ENCODE assay signal across 22 mouse cellular contexts in genomic region chr12:56234571-56234970, GRCm38 (mm10).
DNase-seq lines count a peak whose midpoint lies in the region; ATAC-seq and TF ChIP-seq lines count a peak whose summit lies in the region.
"Had no signal": no experiment of that assay in that cellular context is flagged by ENCODE, and none has a peak within 500 bp of the region (broad histone marks: within the 10 kb centered on the region; RNA-seq: fewer than 3 reads in every experiment).

No protein-coding gene starts in this region.

- DNase-seq in forebrain, embryonic 14.5 days (ENCODE audit: low spot score), result peak; percentile 75
- DNase-seq in forebrain, postnatal 0 days, result peak; percentile 71
- DNase-seq in layer of hippocampus, adult 9-11 months, result peak; percentile 49
- DNase-seq in cerebellum, postnatal 14 days, result no peak
- no peak for DNase-seq in kidney, adult 11 months
- DNase-seq: adrenal gland, postnatal 10 days; cerebellum, adult 9-10 months; kidney, adult 9 months; kidney, postnatal 14 days; liver, embryonic 13.5 days; lung, adult 2 months; lung, postnatal 14 days; thymus, adult 2 months; thymus, postnatal 4 days had no signal

- no peak for TF ChIP-seq CTCF in forebrain, postnatal 0 days (IDR thresholded peaks at IDR 0.05; ENCODE audit: low read depth)

- no peak overlapping the region for H3K4me3 ChIP-seq in forebrain, embryonic 14.5 days (ENCODE audit: low read depth, low read length)
- H3K4me3 ChIP-seq in forebrain, embryonic 12.5 days (replicated peaks), result no peak overlapping the region
- H3K4me3 ChIP-seq in hindbrain, embryonic 16.5 days (ENCODE audit: low read length), result no peak overlapping the region
- H3K4me3 ChIP-seq in hindbrain, embryonic 12.5 days, result no peak overlapping the region
- H3K4me3 ChIP-seq in forebrain, postnatal 0 days (ENCODE audit: low read depth, low read length), result no peak overlapping the region
- H3K4me3 ChIP-seq: embryonic facial prominence, embryonic 15.5 days; liver, embryonic 13.5 days; midbrain, embryonic 13.5 days; neural tube, embryonic 12.5 days had no signal

- no peaks in the 10 kb centered on the region for H3K4me1 ChIP-seq in forebrain, embryonic 14.5 days (ENCODE audit: control insufficient read depth, insufficient read depth, low read length)
- no peaks in the 10 kb centered on the region for H3K4me1 ChIP-seq in forebrain, embryonic 12.5 days
- H3K4me1 ChIP-seq in hindbrain, embryonic 16.5 days (ENCODE audit: control insufficient read depth, insufficient read depth, low read depth, low read length), result no peaks in the 10 kb centered on the region
- no peaks in the 10 kb centered on the region for H3K4me1 ChIP-seq in hindbrain, embryonic 12.5 days
- H3K4me1 ChIP-seq in forebrain, postnatal 0 days (ENCODE audit: insufficient read depth), result no peaks in the 10 kb centered on the region
- H3K4me1 ChIP-seq: embryonic facial prominence, embryonic 15.5 days; liver, embryonic 13.5 days; neural tube, embryonic 12.5 days had no signal

- peak; percentile 89; the same call in 1 of the 2 replicates for ATAC-seq in forebrain, embryonic 14.5 days
- no peak for ATAC-seq in forebrain, embryonic 12.5 days (ENCODE audit: low FRiP score)
- 0 out of 2 replicates have a peak, but pooled peaks have one; percentile 37 for ATAC-seq in hindbrain, embryonic 16.5 days
- ATAC-seq in hindbrain, embryonic 12.5 days (ENCODE audit: low FRiP score), result no peak
- peak; percentile 91 for ATAC-seq in forebrain, postnatal 0 days
- ATAC-seq: midbrain, embryonic 13.5 days had no signal

- WGBS in forebrain, embryonic 14.5 days, result 62% methylated on average over 6 of the region's 6 CpGs
- WGBS in forebrain, embryonic 12.5 days, result 80% methylated on average over 6 of the region's 6 CpGs
- WGBS in hindbrain, embryonic 16.5 days, result 46% methylated on average over 6 of the region's 6 CpGs
- 69% methylated on average over 6 of the region's 6 CpGs for WGBS in hindbrain, embryonic 12.5 days
- WGBS in forebrain, postnatal 0 days, result 45% methylated on average over 6 of the region's 6 CpGs

- H3K9me3 ChIP-seq in forebrain, embryonic 14.5 days (replicated peaks; ENCODE audit: control insufficient read depth, low read length), result no peaks in the 10 kb centered on the region
- H3K9me3 ChIP-seq in forebrain, embryonic 12.5 days, result 0 out of 2 replicates have a peak, but pooled peaks cover 3% of the 10 kb centered on the region
- peaks cover 2% of the 10 kb centered on the region; the same call in 1 of the 2 replicates for H3K9me3 ChIP-seq in hindbrain, embryonic 16.5 days (ENCODE audit: control insufficient read depth, low read length)
- H3K9me3 ChIP-seq in hindbrain, embryonic 12.5 days (replicated peaks), result 0 out of 2 replicates have a peak, but pooled peaks cover 5% of the 10 kb centered on the region
- no peaks in the 10 kb centered on the region for H3K9me3 ChIP-seq in forebrain, postnatal 0 days (ENCODE audit: low read length)
- H3K9me3 ChIP-seq: embryonic facial prominence, embryonic 15.5 days; liver, embryonic 13.5 days; neural tube, embryonic 12.5 days had no signal

- H3K9ac ChIP-seq in forebrain, embryonic 14.5 days (ENCODE audit: low read length), result no peak overlapping the region
- no peak overlapping the region for H3K9ac ChIP-seq in forebrain, embryonic 12.5 days
- H3K9ac ChIP-seq in hindbrain, embryonic 16.5 days (ENCODE audit: low read depth, low read length), result no peak overlapping the region
- no peak overlapping the region for H3K9ac ChIP-seq in hindbrain, embryonic 12.5 days
- H3K9ac ChIP-seq in forebrain, postnatal 0 days, result no peak overlapping the region
- H3K9ac ChIP-seq: embryonic facial prominence, embryonic 15.5 days; liver, embryonic 13.5 days; midbrain, embryonic 13.5 days; neural tube, embryonic 12.5 days had no signal

- 0 out of 2 replicates have a peak overlapping the region, but pooled peaks have one; percentile 44 for H3K27ac ChIP-seq in forebrain, embryonic 14.5 days (ENCODE audit: low read depth, low read length)
- H3K27ac ChIP-seq in forebrain, embryonic 12.5 days, result no peak overlapping the region
- H3K27ac ChIP-seq in hindbrain, embryonic 16.5 days (ENCODE audit: low read depth, low read length), result no peak overlapping the region
- no peak overlapping the region for H3K27ac ChIP-seq in hindbrain, embryonic 12.5 days
- no peak overlapping the region for H3K27ac ChIP-seq in forebrain, postnatal 0 days (ENCODE audit: low read depth, low read length)
- H3K27ac ChIP-seq: embryonic facial prominence, embryonic 15.5 days; liver, embryonic 13.5 days; midbrain, embryonic 13.5 days; neural tube, embryonic 12.5 days; stomach, postnatal 0 days had no signal

- H3K27me3 ChIP-seq in forebrain, embryonic 14.5 days (replicated peaks; ENCODE audit: control insufficient read depth, insufficient read depth, low read length), result no peaks in the 10 kb centered on the region
- H3K27me3 ChIP-seq in forebrain, embryonic 12.5 days, result no peaks in the 10 kb centered on the region
- H3K27me3 ChIP-seq in hindbrain, embryonic 16.5 days (replicated peaks; ENCODE audit: control insufficient read depth, insufficient read depth, low read length), result no peaks in the 10 kb centered on the region
- H3K27me3 ChIP-seq in hindbrain, embryonic 12.5 days, result no peaks in the 10 kb centered on the region
- H3K27me3 ChIP-seq in forebrain, postnatal 0 days (ENCODE audit: insufficient read depth, low read length), result no peaks in the 10 kb centered on the region
- H3K27me3 ChIP-seq: embryonic facial prominence, embryonic 15.5 days; liver, embryonic 13.5 days; midbrain, embryonic 13.5 days; neural tube, embryonic 12.5 days had no signal

- no peak overlapping the region for H3K4me2 ChIP-seq in forebrain, embryonic 14.5 days (ENCODE audit: low read length)
- no peak overlapping the region for H3K4me2 ChIP-seq in forebrain, embryonic 12.5 days
- no peak overlapping the region for H3K4me2 ChIP-seq in hindbrain, embryonic 16.5 days (ENCODE audit: low read length)
- H3K4me2 ChIP-seq in hindbrain, embryonic 12.5 days (replicated peaks), result no peak overlapping the region
- no peak overlapping the region for H3K4me2 ChIP-seq in forebrain, postnatal 0 days (ENCODE audit: low read depth)
- H3K4me2 ChIP-seq: embryonic facial prominence, embryonic 15.5 days; heart, embryonic 11.5 days; liver, embryonic 13.5 days; midbrain, embryonic 13.5 days; neural tube, embryonic 12.5 days had no signal

- H3K36me3 ChIP-seq in forebrain, embryonic 14.5 days (ENCODE audit: control insufficient read depth, insufficient read depth, low read length), result no peaks in the 10 kb centered on the region
- H3K36me3 ChIP-seq in forebrain, embryonic 12.5 days (replicated peaks), result no peaks in the 10 kb centered on the region
- H3K36me3 ChIP-seq in hindbrain, embryonic 16.5 days (ENCODE audit: control insufficient read depth, insufficient read depth, low read length), result no peaks in the 10 kb centered on the region
- H3K36me3 ChIP-seq in hindbrain, embryonic 12.5 days, result no peaks in the 10 kb centered on the region
- no peaks in the 10 kb centered on the region for H3K36me3 ChIP-seq in forebrain, postnatal 0 days (ENCODE audit: insufficient read depth)
- H3K36me3 ChIP-seq: embryonic facial prominence, embryonic 15.5 days; liver, embryonic 13.5 days; midbrain, embryonic 13.5 days; neural tube, embryonic 12.5 days had no signal

Comparison
In these comparisons a context has a peak if more than half of its experiments do, and no peak if none do; other contexts are left out.
1. ATAC-seq: peak in forebrain, embryonic 14.5 days (single experiment), hindbrain, embryonic 16.5 days (single experiment) and forebrain, postnatal 0 days (single experiment); none in forebrain, embryonic 12.5 days (single experiment) and hindbrain, embryonic 12.5 days (single experiment).
2. DNase-seq: peak in forebrain, embryonic 14.5 days (single experiment), forebrain, postnatal 0 days (single experiment) and layer of hippocampus, adult 9-11 months (single experiment); none in cerebellum, postnatal 14 days (0 of 2) and kidney, adult 11 months (single experiment).